Mouse (Mus musculus) embryonic facial prominence, embryonic 14.5 days (tissue): ENCODE measurements around the gene March4. TPM values are rescaled to one million over a fixed set of nuclear protein-coding genes. Genes with fewer than 3 reads are reported as not detected.

ENCODE experiments used
- ATAC-seq: fragments of 200-750 bp; cut with Nextera tagmentation; 2 replicates; pipeline ENCODE4 v1.8.0; 2017; ENCODE audit warnings: low read depth, moderate number of reproducible peaks, moderate TSS enrichment
- DNase-seq: peaks from one replicate; pipeline ENCODE4 v3.0.0-alpha.2; 2015; ENCODE audit warnings: low spot score
- H3K27ac ChIP-seq: fragments of 300-500 bp; sonication (generic); replicated peaks from 2 replicates; pipeline ENCODE4 v1.5.1; 2014; ENCODE audit warnings: low read depth, mild to moderate bottlenecking, low read length, moderate library complexity
- H3K27me3 ChIP-seq: fragments of 300-500 bp; sonication (generic); replicated peaks from 2 replicates; pipeline ENCODE4 v1.6.1; 2014; ENCODE audit warnings: low read length; ENCODE audit not compliant: control insufficient read depth, insufficient read depth
- H3K36me3 ChIP-seq: fragments of 300-500 bp; sonication (generic); 2 replicates; pipeline ENCODE4 v1.6.1; 2014; ENCODE audit warnings: low read length, mixed read lengths; ENCODE audit not compliant: control insufficient read depth, insufficient read depth
- H3K4me1 ChIP-seq: fragments of 300-500 bp; sonication (generic); 2 replicates; pipeline ENCODE4 v1.6.1; 2014; ENCODE audit warnings: antibody characterized with exemption, low read length; ENCODE audit not compliant: control insufficient read depth, insufficient read depth
- H3K4me2 ChIP-seq: fragments of 300-500 bp; sonication (generic); 2 replicates; pipeline ENCODE4 v1.6.1; 2014; ENCODE audit warnings: low read depth, mild to moderate bottlenecking, low read length, moderate library complexity, mixed read lengths
- H3K4me3 ChIP-seq: fragments of 300-500 bp; sonication (generic); 2 replicates; pipeline ENCODE4 v1.5.1; 2014; ENCODE audit warnings: low read depth, mild to moderate bottlenecking, low read length
- H3K9ac ChIP-seq: fragments of 300-500 bp; sonication (generic); 2 replicates; pipeline ENCODE4 v1.6.1; 2014; ENCODE audit warnings: low read depth, mild to moderate bottlenecking, low read length, moderate library complexity, mixed read lengths
- H3K9me3 ChIP-seq: fragments of 300-500 bp; sonication (generic); 2 replicates; pipeline ENCODE4 v1.6.1; 2016; ENCODE audit warnings: low read length; ENCODE audit not compliant: control insufficient read depth
- WGBS: fragments of 180-500 bp; shearing (Covaris S2); extraction: QIAGEN DNeasy Blood & Tissue Kit; methylation state at CpG from one replicate; pipeline ENCODE4 v1.1.7; 2014; 5-methylcytosine and 5-hydroxymethylcytosine counted together
- polyA plus RNA-seq: library from polyadenylated mRNA; unstranded; fragments of >200 nt; fragmentation: Nextera tagmentation; extraction: Ambion mirVana; gene quantifications from 2 replicates; pipeline ENCODE4 v1.2.1, GENCODE M21; 2014

March4 gene
- polyA plus RNA-seq, 1 experiment from 2014 or later, result 0.17 TPM

- no peak overlapping the region for H3K9ac ChIP-seq
- H3K4me3 ChIP-seq, result no peak overlapping the region
- no peaks in the 10 kb centered on the region for H3K9me3 ChIP-seq
- no peaks in the 10 kb centered on the region for H3K36me3 ChIP-seq
- DNase-seq (no peak), ATAC-seq (no peak)
- no peak overlapping the region for H3K27ac ChIP-seq
- H3K27me3 ChIP-seq, result no peaks in the 10 kb centered on the region
- H3K4me2 ChIP-seq, result no peak overlapping the region
- H3K4me1 ChIP-seq, result no peaks in the 10 kb centered on the region
- WGBS, result 80% methylated on average over 4 of the region's 4 CpGs
These were observed 110.3 kb downstream of the March4 start for GRCm38 (mm10) chr1:72426456-72426855.

DNA sequence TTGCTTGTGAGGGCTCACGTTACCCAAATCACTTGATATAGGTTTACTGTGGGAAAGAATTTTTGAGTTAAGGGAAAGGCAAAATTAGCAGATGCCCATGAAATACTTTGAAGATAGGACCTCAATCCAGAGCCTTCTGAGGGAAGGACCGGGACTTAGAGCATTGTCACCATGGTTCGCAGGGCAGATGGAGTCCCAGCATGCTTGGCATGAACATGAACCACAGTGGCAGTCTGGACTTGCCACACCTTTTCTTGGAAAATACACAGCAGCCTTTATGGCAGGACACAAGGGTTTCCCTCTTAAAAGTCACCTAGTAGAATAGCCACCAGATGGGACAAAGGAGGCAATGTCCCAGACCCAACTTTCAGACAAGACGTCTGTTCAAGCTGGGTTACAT, 114.6 kb downstream of the March4 start:
- no peak overlapping the region for H3K4me3 ChIP-seq
- H3K27ac ChIP-seq, result no peak overlapping the region
- no peaks in the 10 kb centered on the region for H3K36me3 ChIP-seq
- H3K27me3 ChIP-seq, result no peaks in the 10 kb centered on the region
- DNase-seq (no peak), ATAC-seq (no peak)
- H3K4me1 ChIP-seq, result no peaks in the 10 kb centered on the region
- no peak overlapping the region for H3K9ac ChIP-seq
- no peak overlapping the region for H3K4me2 ChIP-seq
- no peaks in the 10 kb centered on the region for H3K9me3 ChIP-seq
- 86% methylated on average over 4 of the region's 4 CpGs for WGBS

GRCm38 (mm10) chr1:72420220-72420619, 116.5 kb downstream of the March4 start:
- 65% methylated on average over 2 of the region's 2 CpGs for WGBS
- H3K27ac ChIP-seq, result no peak overlapping the region
- ATAC-seq (no peak), DNase-seq (no peak)
- H3K4me2 ChIP-seq, result no peak overlapping the region
- H3K27me3 ChIP-seq, result no peaks in the 10 kb centered on the region
- no peaks in the 10 kb centered on the region for H3K36me3 ChIP-seq
- H3K9ac ChIP-seq, result no peak overlapping the region
- no peaks in the 10 kb centered on the region for H3K4me1 ChIP-seq
- no peaks in the 10 kb centered on the region for H3K9me3 ChIP-seq
- H3K4me3 ChIP-seq, result no peak overlapping the region

GRCm38 (mm10) chr1:72418744-72419655, 117.7 kb downstream of the March4 start:
- H3K27me3 ChIP-seq, result no peaks in the 10 kb centered on the region
- DNase-seq (peak; percentile 39), ATAC-seq (no peak)
- H3K9me3 ChIP-seq, result no peaks in the 10 kb centered on the region
- H3K9ac ChIP-seq, result no peak overlapping the region
- no peaks in the 10 kb centered on the region for H3K36me3 ChIP-seq
- no peak overlapping the region for H3K4me2 ChIP-seq
- peaks cover 5% of the 10 kb centered on the region for H3K4me1 ChIP-seq
- WGBS, result 61% methylated on average over 8 of the region's 8 CpGs
- H3K27ac ChIP-seq, result no peak overlapping the region
- no peak overlapping the region for H3K4me3 ChIP-seq

GRCm38 (mm10) chr1:72414561-72415253, 122.0 kb downstream of the March4 start:
- H3K4me3 ChIP-seq, result no peak overlapping the region
- no peaks in the 10 kb centered on the region for H3K9me3 ChIP-seq
- DNase-seq (no peak), ATAC-seq (no peak)
- H3K27me3 ChIP-seq, result no peaks in the 10 kb centered on the region
- no peak overlapping the region for H3K27ac ChIP-seq
- H3K4me2 ChIP-seq, result no peak overlapping the region
- H3K4me1 ChIP-seq, result peaks cover 5% of the 10 kb centered on the region
- WGBS, result 28% methylated on average over 8 of the region's 8 CpGs
- H3K36me3 ChIP-seq, result no peaks in the 10 kb centered on the region
- no peak overlapping the region for H3K9ac ChIP-seq

GRCm38 (mm10) chr1:72414133-72414532, 122.6 kb downstream of the March4 start:
- peaks cover 5% of the 10 kb centered on the region for H3K4me1 ChIP-seq
- H3K36me3 ChIP-seq, result no peaks in the 10 kb centered on the region
- no peak overlapping the region for H3K4me2 ChIP-seq
- no peaks in the 10 kb centered on the region for H3K27me3 ChIP-seq
- H3K9ac ChIP-seq, result no peak overlapping the region
- 49% methylated on average over 8 of the region's 8 CpGs for WGBS
- H3K9me3 ChIP-seq, result no peaks in the 10 kb centered on the region
- ATAC-seq (no peak), DNase-seq (no peak)
- H3K27ac ChIP-seq, result no peak overlapping the region
- no peak overlapping the region for H3K4me3 ChIP-seq

DNA sequence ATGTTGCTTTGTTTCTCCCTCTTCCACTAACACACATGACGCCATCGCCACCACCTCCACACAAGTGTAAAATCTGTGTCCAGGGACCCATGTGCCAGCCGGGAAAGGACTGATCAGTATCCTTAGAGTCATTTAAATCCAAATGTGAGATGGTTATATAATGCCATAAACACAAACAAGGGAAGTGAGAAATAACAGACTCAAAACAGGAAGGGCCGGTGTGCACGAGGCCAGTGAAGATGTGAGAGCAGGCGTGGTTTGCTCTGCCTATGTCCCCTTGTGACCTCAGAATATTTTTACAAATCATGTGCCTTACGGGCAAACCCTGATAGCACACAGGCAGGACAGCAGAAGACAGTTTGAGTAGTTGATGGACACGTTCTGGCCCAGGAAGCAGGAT, 123.5 kb downstream of the March4 start:
- Histone ChIP-seq H3K4me2 (no peak overlapping the region), H3K9me3 (no peaks in the 10 kb centered on the region), H3K9ac (no peak overlapping the region), H3K4me3 (no peak overlapping the region), H3K4me1 (peaks cover 5% of the 10 kb centered on the region), H3K36me3 (no peaks in the 10 kb centered on the region), H3K27ac (no peak overlapping the region), H3K27me3 (no peaks in the 10 kb centered on the region)
- DNase-seq (no peak), ATAC-seq (no peak)
- WGBS, result 90% methylated on average over 8 of the region's 8 CpGs

DNA sequence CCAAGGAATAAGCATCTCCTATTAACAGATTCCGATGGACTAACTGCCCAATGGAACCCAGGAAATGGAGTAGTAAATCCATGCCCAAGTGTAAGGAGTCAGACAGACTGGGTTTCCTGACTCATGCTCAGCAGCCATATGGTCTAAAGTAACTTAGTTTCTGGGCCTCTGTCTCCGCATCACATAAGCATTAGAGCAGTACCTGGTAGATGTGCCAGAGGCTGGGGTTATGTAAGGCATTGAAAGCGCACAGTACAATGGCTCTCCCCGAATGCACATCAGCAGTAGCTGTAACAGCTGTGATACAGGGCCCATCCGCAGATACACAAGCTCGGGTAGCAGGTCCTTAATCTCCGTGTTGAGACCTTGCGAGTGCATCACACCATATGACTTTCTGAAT, 125.6 kb downstream of the March4 start:
- no peaks in the 10 kb centered on the region for H3K27me3 ChIP-seq
- DNase-seq, result no peak
- H3K4me2 ChIP-seq, result no peak overlapping the region
- H3K27ac ChIP-seq, result no peak overlapping the region
- peaks cover 5% of the 10 kb centered on the region for H3K4me1 ChIP-seq
- ATAC-seq, result no peak
- H3K9ac ChIP-seq, result no peak overlapping the region
- H3K9me3 ChIP-seq, result no peaks in the 10 kb centered on the region
- no peaks in the 10 kb centered on the region for H3K36me3 ChIP-seq
- H3K4me3 ChIP-seq, result no peak overlapping the region
- 91% methylated on average over 8 of the region's 8 CpGs for WGBS
